Mouse (Mus musculus) lung, postnatal 0 days (tissue): ENCODE data around the gene Olfr1395.
"Not testable (repeated sequence)": the region's sequence is repeated elsewhere in the genome, so short reads cannot be mapped to it uniquely, and the experiment has no call there.

Experiments
- CTCF ChIP-seq: IDR thresholded peaks from 2 replicates; pipeline ENCODE4 v1.5.1; 2016; ENCODE audit warnings: antibody characterized with exemption, mild to moderate bottlenecking
- EP300 ChIP-seq: IDR thresholded peaks from 2 replicates; pipeline ENCODE4 v1.6.1; 2016; ENCODE audit warnings: antibody characterized with exemption, mild to moderate bottlenecking, control low read depth

GRCm38 (mm10) chr11:49194771-49195170 is 52.7 kb downstream of the Olfr1395 start:
- not testable (repeated sequence) for TF ChIP-seq EP300, CTCF
